Comparison of ENCODE assay signal across 11 mouse cellular contexts in genomic region chr4:33497657-33498056, GRCm38 (mm10).
"Had no signal": no experiment of that assay in that cellular context is flagged by ENCODE, and none has a peak within 500 bp of the region (broad histone marks: within the 10 kb centered on the region; RNA-seq: fewer than 3 reads in every experiment).

No protein-coding gene starts in this region.

- H3K27ac ChIP-seq: limb, embryonic 12.5 days; liver, embryonic 13.5 days; neural tube, embryonic 15.5 days had no signal

- H3K27me3 ChIP-seq: limb, embryonic 12.5 days; liver, embryonic 13.5 days; neural tube, embryonic 15.5 days had no signal

- DNase-seq: kidney, adult 8-10 months; layer of hippocampus, adult 9-11 months; liver; liver, embryonic 13.5 days; lung, adult 18-20 months; right cerebral cortex, adult 18-20 months; right cerebral cortex, postnatal 25 days; thymus, postnatal 36 days had no signal

- H3K9ac ChIP-seq: limb, embryonic 12.5 days; liver, embryonic 13.5 days; neural tube, embryonic 15.5 days had no signal

- H3K9me3 ChIP-seq: liver, embryonic 13.5 days had no signal

- H3K4me3 ChIP-seq: limb, embryonic 12.5 days; liver, embryonic 13.5 days; myocyte; neural tube, embryonic 15.5 days had no signal

- H3K4me2 ChIP-seq: limb, embryonic 12.5 days; liver, embryonic 13.5 days; neural tube, embryonic 15.5 days had no signal

- H3K4me1 ChIP-seq: limb, embryonic 12.5 days; neural tube, embryonic 15.5 days had no signal
